Mouse (Mus musculus) intestine, embryonic 16.5 days (tissue): ENCODE data around the gene Tmem177. TPM values are rescaled to one million over a fixed set of nuclear protein-coding genes. Genes with fewer than 3 reads are reported as not detected.

Experiments
- ATAC-seq: fragments of 200-750 bp; cut with Nextera tagmentation; 2 replicates; pipeline ENCODE4 v1.8.0; 2017; ENCODE audit warnings: moderate TSS enrichment, moderate library complexity
- H3K27ac ChIP-seq: fragments of 300-500 bp; sonication (generic); 2 replicates; pipeline ENCODE4 v1.5.1; 2014; ENCODE audit warnings: mild to moderate bottlenecking, low read length
- H3K27me3 ChIP-seq: fragments of 300-500 bp; sonication (generic); replicated peaks from 2 replicates; pipeline ENCODE4 v1.6.1; 2014; ENCODE audit warnings: low read length, control low read depth, mixed read lengths; ENCODE audit not compliant: control insufficient read depth, insufficient read depth
- H3K36me3 ChIP-seq: fragments of 300-500 bp; sonication (generic); 2 replicates; pipeline ENCODE4 v1.6.1; 2014; ENCODE audit warnings: low read length, control low read depth; ENCODE audit not compliant: control insufficient read depth, insufficient read depth
- H3K4me1 ChIP-seq: fragments of 300-500 bp; sonication (generic); 2 replicates; pipeline ENCODE4 v1.6.1; 2014; ENCODE audit warnings: low read length, control low read depth, mixed read lengths; ENCODE audit not compliant: control insufficient read depth, insufficient read depth
- H3K4me2 ChIP-seq: fragments of 300-500 bp; sonication (generic); 2 replicates; pipeline ENCODE4 v1.6.1; 2014; ENCODE audit warnings: low read depth, low read length, control low read depth
- H3K4me3 ChIP-seq: fragments of 300-500 bp; sonication (generic); 2 replicates; pipeline ENCODE4 v1.5.1; 2014; ENCODE audit warnings: mild to moderate bottlenecking, low read length
- H3K9ac ChIP-seq: fragments of 300-500 bp; sonication (generic); 2 replicates; pipeline ENCODE4 v1.6.1; 2014; ENCODE audit warnings: low read depth, low read length
- H3K9me3 ChIP-seq: fragments of 300-500 bp; sonication (generic); 2 replicates; pipeline ENCODE4 v1.6.1; 2016; ENCODE audit warnings: low read length, control low read depth; ENCODE audit not compliant: control insufficient read depth
- WGBS: fragments of 180-500 bp; shearing (Covaris S2); extraction: QIAGEN DNeasy Blood & Tissue Kit; methylation state at CpG from one replicate; pipeline ENCODE4 v1.1.7; 2014; 5-methylcytosine and 5-hydroxymethylcytosine counted together
- polyA plus RNA-seq: library from polyadenylated mRNA; unstranded; fragments of >200 nt; fragmentation: Nextera tagmentation; extraction: Ambion mirVana; gene quantifications from 2 replicates; pipeline ENCODE4 v1.2.1, GENCODE M21; 2015

Gene Tmem177
- polyA plus RNA-seq, 1 experiment from 2014 or later: 7.9 TPM

DNA sequence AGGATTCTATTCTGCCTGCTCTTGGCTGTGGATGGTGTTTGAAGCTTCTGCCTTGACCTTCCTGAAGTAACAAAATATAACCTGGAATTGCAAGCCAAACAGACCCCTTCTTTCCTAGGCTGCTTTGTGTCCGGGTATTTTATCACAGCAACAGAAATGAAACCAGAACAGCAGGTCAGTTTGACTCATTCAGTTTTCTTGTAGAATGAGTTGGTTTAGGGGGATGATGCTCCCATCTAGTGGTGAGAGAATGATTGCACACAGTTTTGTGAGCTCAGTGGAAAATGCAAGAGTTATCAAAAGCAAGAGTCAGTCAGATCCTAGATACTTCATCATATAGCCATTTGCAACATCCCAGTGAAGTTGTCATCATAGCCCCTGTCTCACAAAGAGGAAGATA, 16.7 kb upstream of the Tmem177 start:
- no peak overlapping the region for H3K4me2 ChIP-seq
- H3K36me3 ChIP-seq: no peaks in the 10 kb centered on the region
- no peak overlapping the region for H3K9ac ChIP-seq
- H3K4me1 ChIP-seq: no peaks in the 10 kb centered on the region
- no peaks in the 10 kb centered on the region for H3K27me3 ChIP-seq
- no peak for ATAC-seq
- no peak overlapping the region for H3K4me3 ChIP-seq
- H3K9me3 ChIP-seq: no peaks in the 10 kb centered on the region
- 44% methylated on average over 1 of the region's 1 CpGs for WGBS
- H3K27ac ChIP-seq: no peak overlapping the region

- Histone ChIP-seq H3K9me3 (no peaks in the 10 kb centered on the region), H3K4me3 (no peak overlapping the region), H3K27ac (no peak overlapping the region), H3K4me2 (no peak overlapping the region), H3K4me1 (no peaks in the 10 kb centered on the region), H3K27me3 (no peaks in the 10 kb centered on the region), H3K36me3 (no peaks in the 10 kb centered on the region), H3K9ac (no peak overlapping the region)
- ATAC-seq: no peak
- 58% methylated on average over 4 of the region's 4 CpGs for WGBS
These were observed 6.3 kb upstream of the Tmem177 start for GRCm38 (mm10) chr1:119919299-119919698.

DNA sequence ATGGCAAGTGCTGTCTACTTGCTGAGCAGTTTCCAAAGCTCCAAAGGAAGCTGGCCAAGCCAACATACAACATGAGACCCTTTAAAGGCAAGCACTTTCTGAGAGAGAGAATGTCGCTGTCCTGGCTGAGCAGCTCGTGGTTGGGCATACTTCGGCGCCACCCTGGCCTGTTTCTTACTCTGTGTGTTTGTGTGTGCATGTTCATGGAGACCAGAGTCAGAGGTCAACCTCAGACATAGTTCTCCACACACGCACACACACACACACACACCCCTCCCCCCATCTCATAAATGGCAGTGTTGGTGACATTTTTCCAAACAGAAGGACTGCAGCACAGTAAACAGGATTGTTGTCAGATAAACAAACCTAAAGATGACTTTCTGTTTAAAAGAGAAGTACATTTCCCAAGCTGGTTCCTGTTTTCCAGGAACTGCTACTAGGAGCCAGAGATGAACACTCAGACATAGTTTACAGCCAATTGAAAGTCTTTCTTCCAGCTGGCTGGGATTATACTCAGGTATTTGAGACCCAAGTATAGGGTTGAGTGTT, 3.9 kb upstream of the Tmem177 start:
- Histone ChIP-seq H3K27me3 (no peaks in the 10 kb centered on the region), H3K36me3 (no peaks in the 10 kb centered on the region), H3K4me3 (no peak overlapping the region), H3K9ac (no peak overlapping the region), H3K4me1 (no peaks in the 10 kb centered on the region), H3K9me3 (no peaks in the 10 kb centered on the region), H3K4me2 (no peak overlapping the region), H3K27ac (no peak overlapping the region)
- WGBS: 71% methylated on average over 5 of the region's 5 CpGs
- no peak for ATAC-seq

DNA sequence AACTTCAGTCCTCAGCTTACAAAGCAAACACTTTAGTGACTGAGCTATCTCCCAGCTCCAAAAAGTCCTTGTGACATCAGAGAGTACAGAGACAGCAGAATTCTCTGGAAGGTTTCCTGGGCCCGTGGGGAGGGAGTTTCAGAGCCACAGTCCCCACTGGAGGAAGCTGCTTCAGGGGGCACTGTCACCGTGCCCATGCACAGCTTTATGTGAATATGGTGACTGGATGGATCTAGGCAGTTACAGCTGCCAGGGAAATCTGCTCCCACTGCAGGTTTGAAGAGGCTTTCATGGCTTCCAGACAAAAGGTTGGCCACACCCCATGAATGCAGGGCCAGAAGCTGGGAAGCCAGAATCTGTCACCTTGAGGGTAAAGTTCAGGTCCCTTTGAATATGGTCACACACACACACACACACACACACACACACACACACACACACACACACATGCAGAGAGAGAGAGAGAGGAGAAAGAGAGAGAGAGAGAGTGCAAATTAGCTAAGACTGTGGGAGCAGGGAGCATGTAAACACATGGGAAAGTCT, 5.7 kb downstream of the Tmem177 start:
- Histone ChIP-seq H3K27me3 (no peaks in the 10 kb centered on the region), H3K36me3 (no peaks in the 10 kb centered on the region), H3K27ac (no peak overlapping the region), H3K4me3 (no peak overlapping the region), H3K4me2 (no peak overlapping the region), H3K9ac (no peak overlapping the region), H3K4me1 (no peaks in the 10 kb centered on the region; the same call in 1 of the 2 replicates), H3K9me3 (no peaks in the 10 kb centered on the region)
- no peak for ATAC-seq
- 61% methylated on average over 2 of the region's 2 CpGs for WGBS

GRCm38 (mm10) chr1:119903231-119903620, 9.8 kb downstream of the Tmem177 start:
- H3K4me1 ChIP-seq: no peaks in the 10 kb centered on the region; the same call in 1 of the 2 replicates
- 60% methylated on average over 6 of the region's 6 CpGs for WGBS
- ATAC-seq: no peak
- H3K4me2 ChIP-seq: no peak overlapping the region
- H3K4me3 ChIP-seq: no peak overlapping the region
- no peaks in the 10 kb centered on the region for H3K36me3 ChIP-seq
- H3K27ac ChIP-seq: no peak overlapping the region
- H3K9ac ChIP-seq: no peak overlapping the region
- H3K9me3 ChIP-seq: no peaks in the 10 kb centered on the region
- no peaks in the 10 kb centered on the region for H3K27me3 ChIP-seq

DNA sequence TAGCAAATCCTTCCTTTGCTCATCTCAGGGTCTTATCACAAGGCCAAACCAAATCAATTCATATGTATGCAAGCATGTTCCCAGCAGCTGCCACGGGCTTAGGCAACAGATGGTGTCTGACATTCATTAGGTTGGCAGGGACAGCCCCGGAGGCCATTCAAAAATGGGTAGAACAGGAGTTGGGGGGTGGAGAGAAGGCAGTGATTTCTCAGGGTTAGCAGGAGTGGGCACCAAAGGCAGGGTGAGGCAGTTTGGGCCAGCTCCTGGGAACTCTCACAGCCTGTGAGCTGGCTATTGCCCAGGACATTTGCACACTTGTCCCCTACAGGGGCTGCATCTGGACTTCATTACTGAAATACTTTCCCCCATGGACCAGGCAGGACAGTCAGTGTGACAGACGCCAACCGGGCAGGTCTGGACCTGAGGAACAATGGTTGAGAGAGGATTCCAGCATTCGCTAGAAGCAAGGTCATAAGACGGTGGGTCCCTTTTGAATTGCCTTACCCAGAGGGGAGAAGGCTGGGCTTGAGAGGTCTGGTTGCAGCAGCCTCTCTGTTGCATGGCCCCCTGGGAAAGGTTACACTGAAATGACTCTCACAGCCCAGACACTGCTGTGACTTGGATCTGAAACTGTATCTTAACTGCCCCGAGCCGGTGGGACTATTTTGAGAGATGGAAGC, 10.3 kb downstream of the Tmem177 start:
- Histone ChIP-seq H3K9me3 (no peaks in the 10 kb centered on the region), H3K36me3 (no peaks in the 10 kb centered on the region), H3K27me3 (no peaks in the 10 kb centered on the region), H3K27ac (no peak overlapping the region), H3K4me1 (no peaks in the 10 kb centered on the region; the same call in 1 of the 2 replicates), H3K9ac (no peak overlapping the region), H3K4me3 (no peak overlapping the region), H3K4me2 (no peak overlapping the region)
- WGBS: 72% methylated on average over 8 of the region's 8 CpGs
- ATAC-seq: no peak

DNA sequence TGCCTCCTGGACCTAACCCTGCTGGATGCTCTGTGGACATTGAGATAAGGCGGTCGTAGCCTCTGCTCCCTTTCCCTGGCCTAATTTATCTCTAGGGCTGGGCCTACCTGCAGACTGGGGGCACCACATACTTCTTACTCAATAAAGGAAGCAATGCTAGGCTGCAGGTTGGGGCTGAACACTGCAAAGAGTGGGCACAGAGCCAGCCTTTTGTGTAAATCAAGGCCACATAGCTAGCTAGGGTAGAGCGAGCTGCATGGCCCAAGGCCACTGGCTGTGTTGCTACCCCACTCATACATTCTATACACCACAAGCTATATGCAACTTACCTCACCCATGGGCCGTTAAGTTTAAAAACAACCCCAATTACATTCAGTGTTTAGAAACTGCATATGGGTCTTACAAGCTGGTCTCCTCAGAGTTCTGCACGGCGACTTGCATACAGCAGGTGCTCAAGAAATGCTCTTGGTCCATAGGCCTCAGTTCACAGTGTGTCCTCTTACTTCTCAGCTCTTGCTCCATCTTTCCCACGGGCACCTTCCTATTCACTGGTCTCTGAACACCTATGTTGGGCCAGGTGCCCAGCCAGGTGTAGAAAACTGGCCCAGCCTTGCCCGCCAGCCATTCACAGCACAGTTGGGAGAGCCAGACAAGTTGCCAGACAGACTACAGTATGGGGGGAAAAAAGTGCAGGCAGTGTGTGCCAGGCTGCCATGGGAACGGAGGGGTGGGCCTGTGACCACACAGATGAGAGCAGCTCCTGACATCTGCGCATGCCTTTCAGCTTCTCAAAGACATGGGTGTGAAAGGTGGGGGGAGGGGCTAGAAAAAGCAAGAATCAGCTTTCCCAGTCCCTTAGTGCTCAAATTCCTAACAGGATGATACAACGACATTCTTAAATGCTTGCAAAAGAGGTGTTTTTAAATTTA, 13.5 kb downstream of the Tmem177 start:
- H3K4me3 ChIP-seq: no peak overlapping the region
- peak; percentile 39; the same call in 1 of the 2 replicates for ATAC-seq
- H3K27ac ChIP-seq: no peak overlapping the region
- WGBS: 76% methylated on average over 11 of the region's 11 CpGs
- no peaks in the 10 kb centered on the region for H3K27me3 ChIP-seq
- no peak overlapping the region for H3K4me2 ChIP-seq
- H3K9ac ChIP-seq: no peak overlapping the region
- H3K9me3 ChIP-seq: no peaks in the 10 kb centered on the region
- no peaks in the 10 kb centered on the region for H3K36me3 ChIP-seq
- no peaks in the 10 kb centered on the region for H3K4me1 ChIP-seq

DNA sequence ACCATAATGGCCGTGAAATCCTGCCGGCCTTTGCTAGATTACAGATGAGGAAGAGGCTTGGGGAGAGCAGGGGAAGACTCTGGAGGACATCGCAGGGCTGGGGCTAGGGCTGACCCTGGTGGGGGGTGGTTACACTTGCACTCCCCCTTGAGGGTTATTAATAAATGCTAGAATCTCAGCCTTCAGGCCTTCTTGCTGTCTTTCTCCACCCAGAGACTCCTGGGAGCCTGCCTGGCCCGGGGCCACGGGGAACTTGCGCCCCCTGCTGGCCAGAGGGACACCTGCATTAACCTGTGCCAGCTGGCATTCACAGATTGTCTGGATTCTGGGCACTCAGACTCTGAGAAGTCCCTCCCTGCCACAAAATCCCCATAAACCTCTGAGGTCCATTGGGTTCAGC, 18.1 kb downstream of the Tmem177 start:
- no peak overlapping the region for H3K4me2 ChIP-seq
- H3K9me3 ChIP-seq: no peaks in the 10 kb centered on the region
- H3K27ac ChIP-seq: no peak overlapping the region
- ATAC-seq: peak; percentile 61
- H3K36me3 ChIP-seq: no peaks in the 10 kb centered on the region
- no peaks in the 10 kb centered on the region for H3K27me3 ChIP-seq
- 40% methylated on average over 6 of the region's 6 CpGs for WGBS
- no peaks in the 10 kb centered on the region for H3K4me1 ChIP-seq
- H3K4me3 ChIP-seq: no peak overlapping the region
- H3K9ac ChIP-seq: no peak overlapping the region

DNA sequence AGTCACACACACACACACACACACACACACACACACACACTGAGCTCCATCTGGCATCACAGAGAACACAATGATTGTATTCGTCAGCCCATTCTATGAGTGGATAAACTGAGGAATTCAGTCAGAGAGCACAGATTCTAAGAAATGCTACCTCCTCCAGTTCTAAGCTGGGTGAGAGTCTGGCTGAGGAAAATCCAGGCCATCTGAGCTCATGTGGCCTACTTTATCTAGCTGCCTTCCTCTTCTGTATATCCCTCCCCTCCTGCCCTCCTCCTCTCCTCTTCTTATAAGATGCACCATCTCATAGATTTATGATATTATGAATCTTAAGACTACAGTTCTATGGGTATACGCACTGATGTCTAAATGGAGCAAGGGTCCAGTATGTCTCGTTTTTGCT, 19.4 kb downstream of the Tmem177 start:
- no peaks in the 10 kb centered on the region for H3K36me3 ChIP-seq
- H3K27me3 ChIP-seq: no peaks in the 10 kb centered on the region
- no peak overlapping the region for H3K4me2 ChIP-seq
- no peak overlapping the region for H3K9ac ChIP-seq
- H3K27ac ChIP-seq: no peak overlapping the region
- 86% methylated on average over 3 of the region's 3 CpGs for WGBS
- no peak overlapping the region for H3K4me3 ChIP-seq
- no peaks in the 10 kb centered on the region for H3K4me1 ChIP-seq
- no peaks in the 10 kb centered on the region for H3K9me3 ChIP-seq
- ATAC-seq: no peak
